Mouse (Mus musculus): ENCODE results near the gene Mfsd12. TPM values are rescaled to one million over a fixed set of nuclear protein-coding genes. Genes with fewer than 3 reads are reported as not detected.

The Mfsd12 gene
- polyA plus RNA-seq, 1 experiment from 2014 or later, result 6.9 TPM

Small RNAs within 50 kb of the gene (microRNA-seq; reads per million reads assigned to microRNA genes)
- not detected for gene Mir6913

Other genes with a start within 250 kb of the Mfsd12 start
- gene Zbtb7a, start 222.3 kb upstream of the Mfsd12 start, polyA plus RNA-seq (2014; fragmentation: Nextera tagmentation; extraction: Ambion mirVana), result 23.2 and 28.7 TPM in 2 replicates
- gene Pias4, start 189.6 kb upstream of the Mfsd12 start, polyA plus RNA-seq (2014; fragmentation: Nextera tagmentation; extraction: Ambion mirVana), result 40.8 and 43.3 TPM in 2 replicates
- 484 and 490 TPM in 2 replicates for gene Eef2, start 180.9 kb upstream of the Mfsd12 start, polyA plus RNA-seq (2014; fragmentation: Nextera tagmentation; extraction: Ambion mirVana)
- 57.8 and 58.8 TPM in 2 replicates for gene Dapk3, start 174.5 kb upstream of the Mfsd12 start, polyA plus RNA-seq (2014; fragmentation: Nextera tagmentation; extraction: Ambion mirVana)
- not detected in 2 replicates for gene 4930442H23Rik, start 173.6 kb upstream of the Mfsd12 start, polyA plus RNA-seq (2014; fragmentation: Nextera tagmentation; extraction: Ambion mirVana)
- gene Nmrk2, start 155.4 kb upstream of the Mfsd12 start, polyA plus RNA-seq (2014; fragmentation: Nextera tagmentation; extraction: Ambion mirVana), result 0.22 TPM in 2 replicates
- gene Atcay, start 126.7 kb upstream of the Mfsd12 start, polyA plus RNA-seq (2014; fragmentation: Nextera tagmentation; extraction: Ambion mirVana), result 2.2 and 2.8 TPM in 2 replicates
- 6.9 and 8.1 TPM in 2 replicates for gene Zfr2, start 124.3 kb upstream of the Mfsd12 start, polyA plus RNA-seq (2014; fragmentation: Nextera tagmentation; extraction: Ambion mirVana)
- 2.5 and 4.1 TPM in 2 replicates for gene Matk, start 104.6 kb upstream of the Mfsd12 start, polyA plus RNA-seq (2014; fragmentation: Nextera tagmentation; extraction: Ambion mirVana)
- gene Mrpl54, start 90.6 kb upstream of the Mfsd12 start, polyA plus RNA-seq (2014; fragmentation: Nextera tagmentation; extraction: Ambion mirVana), result 253 and 260 TPM in 2 replicates
- 51.0 and 51.7 TPM in 2 replicates for gene Apba3, start 90.5 kb upstream of the Mfsd12 start, polyA plus RNA-seq (2014; fragmentation: Nextera tagmentation; extraction: Ambion mirVana)
- gene Tjp3, start 65.9 kb upstream of the Mfsd12 start, polyA plus RNA-seq (2014; fragmentation: Nextera tagmentation; extraction: Ambion mirVana), result 35.1 and 44.4 TPM in 2 replicates
- gene Pip5k1c, start 64.5 kb upstream of the Mfsd12 start, polyA plus RNA-seq (2014; fragmentation: Nextera tagmentation; extraction: Ambion mirVana), result 57.3 and 57.5 TPM in 2 replicates
- 26.0 and 27.7 TPM in 2 replicates for gene Cactin, start 36.4 kb upstream of the Mfsd12 start, polyA plus RNA-seq (2014; fragmentation: Nextera tagmentation; extraction: Ambion mirVana)
- gene Tbxa2r, start 28.8 kb upstream of the Mfsd12 start, polyA plus RNA-seq (2014; fragmentation: Nextera tagmentation; extraction: Ambion mirVana), result 22.3 and 23.6 TPM in 2 replicates
- 0.07 and 0.11 TPM in 2 replicates for gene Gipc3, start 14.2 kb upstream of the Mfsd12 start, polyA plus RNA-seq (2014; fragmentation: Nextera tagmentation; extraction: Ambion mirVana)
- gene Hmg20b, start 7.0 kb upstream of the Mfsd12 start, polyA plus RNA-seq (2014; fragmentation: Nextera tagmentation; extraction: Ambion mirVana), result 85.0 and 86.8 TPM in 2 replicates
- gene 4930404N11Rik, start 8.3 kb downstream of the Mfsd12 start, polyA plus RNA-seq (2014; fragmentation: Nextera tagmentation; extraction: Ambion mirVana), result 0.58 and 0.59 TPM in 2 replicates
- gene Fzr1, start 21.0 kb downstream of the Mfsd12 start, polyA plus RNA-seq (2014; fragmentation: Nextera tagmentation; extraction: Ambion mirVana), result 93.3 and 93.9 TPM in 2 replicates
- gene Dohh, start 26.9 kb downstream of the Mfsd12 start, polyA plus RNA-seq (2014; fragmentation: Nextera tagmentation; extraction: Ambion mirVana), result 70.7 and 70.8 TPM in 2 replicates
- 2.4 and 4.2 TPM in 2 replicates for gene Gm48551, start 27.0 kb downstream of the Mfsd12 start, polyA plus RNA-seq (2014; fragmentation: Nextera tagmentation; extraction: Ambion mirVana)
- 0.37 and 0.44 TPM in 2 replicates for gene Gm48552, start 31.5 kb downstream of the Mfsd12 start, polyA plus RNA-seq (2014; fragmentation: Nextera tagmentation; extraction: Ambion mirVana)
- gene Smim24, start 35.6 kb downstream of the Mfsd12 start, polyA plus RNA-seq (2014; fragmentation: Nextera tagmentation; extraction: Ambion mirVana), result 99.8 and 125 TPM in 2 replicates
- gene Nfic, start 98.1 kb downstream of the Mfsd12 start, polyA plus RNA-seq (2014; fragmentation: Nextera tagmentation; extraction: Ambion mirVana), result 52.4 and 57.2 TPM in 2 replicates
- gene Celf5, start 125.2 kb downstream of the Mfsd12 start, polyA plus RNA-seq (2014; fragmentation: Nextera tagmentation; extraction: Ambion mirVana), result 1.3 and 1.8 TPM in 2 replicates
- 82.4 and 99.0 TPM in 2 replicates for gene Ncln, start 138.9 kb downstream of the Mfsd12 start, polyA plus RNA-seq (2014; fragmentation: Nextera tagmentation; extraction: Ambion mirVana)
- 0.53 and 0.65 TPM in 2 replicates for gene S1pr4, start 142.6 kb downstream of the Mfsd12 start, polyA plus RNA-seq (2014; fragmentation: Nextera tagmentation; extraction: Ambion mirVana)
- 0.73 and 0.84 TPM in 2 replicates for gene Gna15, start 166.7 kb downstream of the Mfsd12 start, polyA plus RNA-seq (2014; fragmentation: Nextera tagmentation; extraction: Ambion mirVana)
- gene Gna11, start 187.7 kb downstream of the Mfsd12 start, polyA plus RNA-seq (2014; fragmentation: Nextera tagmentation; extraction: Ambion mirVana), result 145 and 171 TPM in 2 replicates
- gene Aes, start 202.0 kb downstream of the Mfsd12 start, polyA plus RNA-seq (2014; fragmentation: Nextera tagmentation; extraction: Ambion mirVana), result 395 and 515 TPM in 2 replicates
- gene Tle2, start 217.1 kb downstream of the Mfsd12 start, polyA plus RNA-seq (2014; fragmentation: Nextera tagmentation; extraction: Ambion mirVana), result 15.8 and 17.8 TPM in 2 replicates
- 15.0 and 21.3 TPM in 2 replicates for gene Tle6, start 243.6 kb downstream of the Mfsd12 start, polyA plus RNA-seq (2014; fragmentation: Nextera tagmentation; extraction: Ambion mirVana)
- gene BC025920, start 248.8 kb downstream of the Mfsd12 start, polyA plus RNA-seq (2014; fragmentation: Nextera tagmentation; extraction: Ambion mirVana), result 0.61 and 1.5 TPM in 2 replicates

Measured in intestine, embryonic 14.5 days (tissue).